Mouse (Mus musculus) midbrain, embryonic 12.5 days (tissue): ENCODE data around the gene Vmac. TPM values are rescaled to one million over a fixed set of nuclear protein-coding genes. Genes with fewer than 3 reads are reported as not detected.

Experiments
- ATAC-seq: fragments of 200-750 bp; cut with Nextera tagmentation; 2 replicates; pipeline ENCODE4 v1.8.0; 2017; ENCODE audit warnings: low read depth, moderate TSS enrichment, moderate library complexity; ENCODE audit not compliant: low FRiP score
- H3K27ac ChIP-seq: fragments of 300-500 bp; sonication (generic); replicated peaks from 2 replicates; pipeline ENCODE4 v1.5.1; 2016; ENCODE audit warnings: mild to moderate bottlenecking
- H3K27me3 ChIP-seq: fragments of 300-500 bp; sonication (generic); 2 replicates; pipeline ENCODE4 v1.6.1; 2016; ENCODE audit warnings: mild to moderate bottlenecking
- H3K36me3 ChIP-seq: fragments of 300-500 bp; sonication (generic); 2 replicates; pipeline ENCODE4 v1.6.1; 2016
- H3K4me1 ChIP-seq: fragments of 300-500 bp; sonication (generic); 2 replicates; pipeline ENCODE4 v1.6.1; 2016
- H3K4me2 ChIP-seq: fragments of 300-500 bp; sonication (generic); replicated peaks from 2 replicates; pipeline ENCODE4 v1.6.1; 2016; ENCODE audit warnings: mild to moderate bottlenecking, moderate library complexity
- H3K4me3 ChIP-seq: fragments of 300-500 bp; sonication (generic); 2 replicates; pipeline ENCODE4 v1.5.1; 2016; ENCODE audit warnings: mild to moderate bottlenecking
- H3K9ac ChIP-seq: fragments of 300-500 bp; sonication (generic); replicated peaks from 2 replicates; pipeline ENCODE4 v1.6.1; 2016; ENCODE audit warnings: mild to moderate bottlenecking, moderate library complexity
- H3K9me3 ChIP-seq: fragments of 300-500 bp; sonication (generic); 2 replicates; pipeline ENCODE4 v1.6.1; 2016; ENCODE audit warnings: mild to moderate bottlenecking
- WGBS: fragments of 180-500 bp; shearing (Covaris S2); methylation state at CpG from one replicate; pipeline ENCODE4 v1.1.7; 2016; 5-methylcytosine and 5-hydroxymethylcytosine counted together
- polyA plus RNA-seq: library from polyadenylated mRNA; unstranded; fragments of >200 nt; fragmentation: Nextera tagmentation; extraction: Ambion mirVana; gene quantifications from 2 replicates; pipeline ENCODE4 v1.2.1, GENCODE M21; 2016

Gene Vmac
- polyA plus RNA-seq, 1 experiment from 2014 or later, result 18.2 TPM

GRCm38 (mm10) chr17:56706515-56706914, 11.3 kb downstream of the Vmac start:
- Histone ChIP-seq H3K4me2 (no peak overlapping the region), H3K27ac (no peak overlapping the region), H3K27me3 (no peaks in the 10 kb centered on the region), H3K4me3 (no peak overlapping the region), H3K9ac (no peak overlapping the region), H3K9me3 (no peaks in the 10 kb centered on the region), H3K4me1 (no peaks in the 10 kb centered on the region), H3K36me3 (peaks cover 99% of the 10 kb centered on the region)
- no peak for ATAC-seq
- WGBS, result 94% methylated on average over 1 of the region's 1 CpGs

- WGBS, result 92% methylated on average over 4 of the region's 4 CpGs
- Histone ChIP-seq H3K9ac (no peak overlapping the region), H3K27me3 (no peaks in the 10 kb centered on the region), H3K9me3 (no peaks in the 10 kb centered on the region), H3K36me3 (peaks cover 99% of the 10 kb centered on the region), H3K4me1 (no peaks in the 10 kb centered on the region), H3K4me2 (no peak overlapping the region), H3K27ac (no peak overlapping the region), H3K4me3 (no peak overlapping the region)
- no peak for ATAC-seq
Observed at GRCm38 (mm10) chr17:56703038-56703437, 14.8 kb downstream of the Vmac start.

- no peaks in the 10 kb centered on the region for H3K9me3 ChIP-seq
- H3K9ac ChIP-seq, result no peak overlapping the region
- no peak for ATAC-seq
- 96% methylated on average over 2 of the region's 2 CpGs for WGBS
- H3K27me3 ChIP-seq, result no peaks in the 10 kb centered on the region
- no peaks in the 10 kb centered on the region for H3K4me1 ChIP-seq
- no peak overlapping the region for H3K27ac ChIP-seq
- H3K4me2 ChIP-seq, result no peak overlapping the region
- H3K4me3 ChIP-seq, result no peak overlapping the region
- peaks cover 98% of the 10 kb centered on the region for H3K36me3 ChIP-seq
Observed at GRCm38 (mm10) chr17:56700451-56700850, 17.4 kb downstream of the Vmac start.

GRCm38 (mm10) chr17:56693851-56694310, 23.9 kb downstream of the Vmac start:
- Histone ChIP-seq H3K9ac (no peak overlapping the region), H3K9me3 (no peaks in the 10 kb centered on the region), H3K4me2 (no peak overlapping the region), H3K4me3 (no peak overlapping the region), H3K27me3 (no peaks in the 10 kb centered on the region), H3K36me3 (peaks cover 81% of the 10 kb centered on the region), H3K4me1 (peaks cover 10% of the 10 kb centered on the region; the same call in 1 of the 2 replicates), H3K27ac (0 out of 2 replicates have a peak overlapping the region, but pooled peaks have one; percentile 7)
- ATAC-seq, result no peak
- 86% methylated on average over 6 of the region's 6 CpGs for WGBS

GRCm38 (mm10) chr17:56693395-56693794, 24.4 kb downstream of the Vmac start:
- Histone ChIP-seq H3K9ac (no peak overlapping the region), H3K4me2 (no peak overlapping the region), H3K4me1 (peaks cover 10% of the 10 kb centered on the region; the same call in 1 of the 2 replicates), H3K27me3 (no peaks in the 10 kb centered on the region), H3K9me3 (no peaks in the 10 kb centered on the region), H3K36me3 (peaks cover 81% of the 10 kb centered on the region), H3K27ac (peak overlapping the region; percentile 7; the same call in 1 of the 2 replicates), H3K4me3 (no peak overlapping the region)
- WGBS, result 91% methylated on average over 1 of the region's 1 CpGs
- no peak for ATAC-seq

GRCm38 (mm10) chr17:56688689-56689088, 29.1 kb downstream of the Vmac start:
- Histone ChIP-seq H3K36me3 (peaks cover 74% of the 10 kb centered on the region), H3K4me3 (no peak overlapping the region), H3K27ac (no peak overlapping the region), H3K4me2 (no peak overlapping the region), H3K4me1 (peaks cover 6% of the 10 kb centered on the region; the same call in 1 of the 2 replicates), H3K9me3 (no peaks in the 10 kb centered on the region), H3K9ac (no peak overlapping the region), H3K27me3 (no peaks in the 10 kb centered on the region)
- WGBS, result 94% methylated on average over 2 of the region's 2 CpGs
- no peak for ATAC-seq

GRCm38 (mm10) chr17:56688045-56688444, 29.8 kb downstream of the Vmac start:
- no peak overlapping the region for H3K4me3 ChIP-seq
- H3K36me3 ChIP-seq, result peaks cover 70% of the 10 kb centered on the region
- no peaks in the 10 kb centered on the region for H3K9me3 ChIP-seq
- no peak overlapping the region for H3K9ac ChIP-seq
- H3K27ac ChIP-seq, result no peak overlapping the region
- H3K4me1 ChIP-seq, result no peaks in the 10 kb centered on the region
- H3K4me2 ChIP-seq, result no peak overlapping the region
- no peak for ATAC-seq
- H3K27me3 ChIP-seq, result no peaks in the 10 kb centered on the region

GRCm38 (mm10) chr17:56686801-56687200, 31.0 kb downstream of the Vmac start:
- Histone ChIP-seq H3K4me2 (no peak overlapping the region), H3K9me3 (no peaks in the 10 kb centered on the region), H3K4me1 (no peaks in the 10 kb centered on the region), H3K27ac (no peak overlapping the region), H3K27me3 (no peaks in the 10 kb centered on the region), H3K36me3 (peaks cover 68% of the 10 kb centered on the region), H3K9ac (no peak overlapping the region), H3K4me3 (no peak overlapping the region)
- ATAC-seq, result no peak
- 87% methylated on average over 2 of the region's 4 CpGs for WGBS

GRCm38 (mm10) chr17:56684649-56685048, 33.2 kb downstream of the Vmac start:
- Histone ChIP-seq H3K9ac (no peak overlapping the region), H3K4me3 (no peak overlapping the region), H3K27me3 (no peaks in the 10 kb centered on the region), H3K4me1 (no peaks in the 10 kb centered on the region), H3K27ac (no peak overlapping the region), H3K36me3 (peaks cover 64% of the 10 kb centered on the region), H3K9me3 (no peaks in the 10 kb centered on the region), H3K4me2 (no peak overlapping the region)
- no peak for ATAC-seq
- 100% methylated on average over 2 of the region's 2 CpGs for WGBS

- H3K9ac ChIP-seq, result no peak overlapping the region
- no peak overlapping the region for H3K27ac ChIP-seq
- H3K27me3 ChIP-seq, result no peaks in the 10 kb centered on the region
- peaks cover 59% of the 10 kb centered on the region for H3K36me3 ChIP-seq
- H3K9me3 ChIP-seq, result no peaks in the 10 kb centered on the region
- no peak overlapping the region for H3K4me2 ChIP-seq
- WGBS, result 90% methylated on average over 5 of the region's 5 CpGs
- no peak for ATAC-seq
- no peaks in the 10 kb centered on the region for H3K4me1 ChIP-seq
- H3K4me3 ChIP-seq, result no peak overlapping the region
Observed at GRCm38 (mm10) chr17:56683546-56684140, 34.2 kb downstream of the Vmac start.

GRCm38 (mm10) chr17:56682880-56683279, 34.9 kb downstream of the Vmac start:
- 85% methylated on average over 3 of the region's 3 CpGs for WGBS
- no peak overlapping the region for H3K4me3 ChIP-seq
- 0 out of 2 replicates have a peak overlapping the region, but pooled peaks have one; percentile 1 for H3K9ac ChIP-seq
- H3K27ac ChIP-seq, result no peak overlapping the region
- H3K9me3 ChIP-seq, result no peaks in the 10 kb centered on the region
- H3K4me1 ChIP-seq, result no peaks in the 10 kb centered on the region
- no peaks in the 10 kb centered on the region for H3K27me3 ChIP-seq
- peaks cover 51% of the 10 kb centered on the region for H3K36me3 ChIP-seq
- no peak for ATAC-seq
- H3K4me2 ChIP-seq, result no peak overlapping the region

- H3K27ac ChIP-seq, result no peak overlapping the region
- H3K27me3 ChIP-seq, result no peaks in the 10 kb centered on the region
- H3K9ac ChIP-seq, result no peak overlapping the region
- no peaks in the 10 kb centered on the region for H3K9me3 ChIP-seq
- H3K4me3 ChIP-seq, result no peak overlapping the region
- peaks cover 50% of the 10 kb centered on the region for H3K36me3 ChIP-seq
- ATAC-seq, result no peak
- H3K4me2 ChIP-seq, result no peak overlapping the region
- WGBS, result 90% methylated on average over 4 of the region's 4 CpGs
- 0 out of 2 replicates have a peak, but pooled peaks cover under 1% of the 10 kb centered on the region for H3K4me1 ChIP-seq
Observed at GRCm38 (mm10) chr17:56681791-56682190, 36.0 kb downstream of the Vmac start.
